Mouse (Mus musculus) ES-E14 (cell line): Measurements from ENCODE around the gene Ntmt1. TPM values are rescaled to one million over a fixed set of nuclear protein-coding genes. Genes with fewer than 3 reads are reported as not detected.

Source experiments
- DNase-seq: peaks from one replicate; pipeline ENCODE4 v3.0.0-alpha.2; 2013; ENCODE audit warnings: low read depth, low spot score
- H3K27ac ChIP-seq: 2 replicates; pipeline ENCODE4 v1.5.1; 2012; ENCODE audit warnings: low read depth, mild to moderate bottlenecking, low read length, moderate library complexity, mixed read lengths; ENCODE audit not compliant: poor library complexity, insufficient read depth, severe bottlenecking
- H3K36me3 ChIP-seq: 2 replicates; pipeline ENCODE4 v1.6.1; 2012; ENCODE audit warnings: mild to moderate bottlenecking, low read length, moderate library complexity, mixed read lengths; ENCODE audit not compliant: control insufficient read depth, poor library complexity, insufficient read depth, severe bottlenecking
- H3K4me1 ChIP-seq, 2 experiments: fragments of 150-350 bp in 1 of 2; sonication (generic) in 1 of 2; 2 replicates each; pipeline ENCODE4 v1.6.1; 2012; ENCODE audit warnings: low read length in 2 of 2, mild to moderate bottlenecking in 1 of 2, mixed read lengths in 1 of 2; ENCODE audit not compliant: control insufficient read depth in 2 of 2, insufficient read depth in 2 of 2, poor library complexity in 1 of 2
- H3K4me3 ChIP-seq, 2 experiments: fragments of 150-350 bp in 1 of 2; sonication (generic) in 1 of 2; 2 replicates each; pipeline ENCODE4 v1.5.1; 2012; ENCODE audit warnings: low read length in 2 of 2, low read depth in 1 of 2, mild to moderate bottlenecking in 1 of 2, mixed read lengths in 1 of 2; ENCODE audit not compliant: insufficient read depth in 1 of 2, poor library complexity in 1 of 2, severe bottlenecking in 1 of 2
- H3K9ac ChIP-seq: 2 replicates; pipeline ENCODE4 v1.6.1; 2012; ENCODE audit warnings: low read depth, mild to moderate bottlenecking, low read length, mixed read lengths; ENCODE audit not compliant: poor library complexity, insufficient read depth, severe bottlenecking
- H3K9me3 ChIP-seq: fragments of 150-350 bp; sonication (generic); 2 replicates; pipeline ENCODE4 v1.6.1; 2012; ENCODE audit warnings: low read depth, mild to moderate bottlenecking, low read length; ENCODE audit not compliant: control insufficient read depth, insufficient read depth
- CHD2 ChIP-seq: IDR thresholded peaks from 2 replicates; pipeline ENCODE4 v1.6.1; 2014; ENCODE audit warnings: mild to moderate bottlenecking, low read depth, low read length, inconsistent platforms
- HCFC1 ChIP-seq: IDR thresholded peaks from 2 replicates; pipeline ENCODE4 v1.6.1; 2012; ENCODE audit warnings: low read length, inconsistent platforms, borderline replicate concordance; ENCODE audit not compliant: insufficient read depth
- MAFK ChIP-seq: IDR thresholded peaks from 2 replicates; pipeline ENCODE4 v1.6.1; 2014; ENCODE audit warnings: mild to moderate bottlenecking, low read depth, low read length, inconsistent platforms; ENCODE audit not compliant: insufficient read depth
- ZC3H11A ChIP-seq: IDR thresholded peaks from 2 replicates; pipeline ENCODE4 v1.6.1; 2012; ENCODE audit warnings: low read depth, mild to moderate bottlenecking, inconsistent platforms, low read length, borderline replicate concordance
- ZNF384 ChIP-seq: IDR thresholded peaks from 2 replicates; pipeline ENCODE4 v1.6.1; 2012; ENCODE audit warnings: low read depth, low read length, inconsistent platforms
- in situ Hi-C, 2 experiments: fragments of 600-800 bp; cut with MboI; formaldehyde crosslinking; loops; one replicate each; pipeline ENCODE4 v1.15.1; 2025; ENCODE audit warnings: low sequenced_read_pairs in 2 of 2, inconsistent platforms in 1 of 2; ENCODE audit not compliant: unreplicated experiment in 2 of 2
- total RNA-seq: library from RNA; depleted of rRNA; stranded (reverse); fragments of 300-350 nt; gene quantifications from 2 replicates; pipeline ENCODE4 v1.2.3, GENCODE M21; 2012

Gene Ntmt1
- total RNA-seq, 1 experiment, result 47.3 TPM

DNA sequence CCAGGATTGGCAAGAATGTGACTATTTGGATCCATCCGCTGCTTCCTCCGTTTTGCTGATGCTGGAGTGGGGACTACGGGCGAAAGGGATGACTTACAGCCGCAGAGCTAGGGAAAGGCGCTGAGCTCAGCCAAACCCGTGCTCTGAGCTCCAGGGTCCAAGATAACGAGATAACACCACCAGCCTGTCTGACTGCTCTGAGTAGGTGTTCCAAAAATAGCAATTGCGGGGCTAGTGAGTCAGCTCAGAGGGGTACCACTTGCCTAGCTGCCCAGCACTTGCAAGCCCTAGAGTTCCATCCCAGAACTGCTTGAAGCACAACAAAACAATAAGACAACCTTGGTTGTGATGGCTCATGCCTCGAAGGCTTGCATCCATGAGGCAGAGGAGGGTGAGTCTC, 35.0 kb downstream of the Ntmt1 start:
- Histone ChIP-seq H3K4me3 (no peak overlapping the region), H3K36me3 (no peaks in the 10 kb centered on the region), H3K9ac (no peak overlapping the region), H3K4me1 (peaks cover 2 to 3% of the 10 kb centered on the region in 2 experiments; a peak in 1 of 4 replicates), H3K27ac (no peak overlapping the region; the same call in 1 of the 2 replicates), H3K9me3 (no peaks in the 10 kb centered on the region)
- no peak for TF ChIP-seq CHD2
- TF ChIP-seq HCFC1, result no peak
- in situ Hi-C loops, result no loop called here
- DNase-seq, result no peak

DNA sequence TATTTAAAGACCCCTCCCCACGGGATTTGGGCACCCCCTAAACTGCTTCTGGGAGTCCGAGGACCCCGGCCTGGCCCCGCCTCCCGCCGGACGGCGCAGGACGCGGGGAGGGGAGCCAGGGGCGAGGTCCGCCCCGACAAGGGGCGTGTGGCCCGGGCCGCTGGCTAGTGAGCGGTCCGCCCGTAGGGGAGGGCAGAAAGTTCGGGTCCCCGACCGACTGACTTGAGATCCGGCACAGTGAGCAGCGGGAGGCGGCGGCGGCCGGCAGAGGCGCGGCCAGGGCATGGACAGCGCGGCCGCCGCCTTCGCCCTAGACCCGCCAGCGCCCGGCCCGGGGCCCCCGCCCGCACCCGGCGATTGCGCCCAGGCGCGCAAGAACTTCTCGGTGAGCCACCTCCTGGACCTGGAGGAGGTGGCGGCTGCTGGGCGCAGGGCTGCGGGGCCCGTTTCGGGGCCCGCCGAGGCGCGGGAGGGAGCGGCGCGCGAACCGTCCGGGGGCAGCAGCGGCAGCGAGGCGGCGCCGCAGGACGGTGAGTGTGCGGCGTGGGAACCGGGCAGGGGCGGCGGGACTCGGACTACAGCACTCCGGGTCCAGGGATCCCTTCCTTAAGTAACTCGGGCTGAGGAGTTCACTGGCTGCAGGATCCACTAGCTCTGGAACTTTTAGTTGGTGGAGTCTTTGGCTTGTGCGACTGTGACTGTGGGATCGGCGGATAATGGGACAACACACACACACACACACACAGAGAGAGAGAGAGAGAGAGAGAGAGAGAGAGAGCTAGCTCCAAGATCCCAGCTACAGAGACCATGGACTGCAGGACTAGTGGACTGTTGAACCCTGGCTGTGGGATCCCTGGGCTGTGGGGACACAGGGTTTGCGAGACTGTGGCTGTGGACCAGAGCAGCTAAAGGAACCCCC, 37.8 kb downstream of the Ntmt1 start:
- Histone ChIP-seq H3K9ac (peak overlapping the region; percentile 63), H3K27ac (no peak overlapping the region), H3K9me3 (no peaks in the 10 kb centered on the region), H3K4me1 (peaks cover 2 to 3% of the 10 kb centered on the region in 2 experiments; a peak in 1 of 4 replicates), H3K36me3 (no peaks in the 10 kb centered on the region), H3K4me3 (peak overlapping the region; percentile 65 to 77)
- in situ Hi-C loops, result no loop called here
- DNase-seq, result no peak
- TF ChIP-seq ZC3H11A (no peak), MAFK (no peak), ZNF384 (no peak), HCFC1 (no peak), CHD2 (no peak)

DNA sequence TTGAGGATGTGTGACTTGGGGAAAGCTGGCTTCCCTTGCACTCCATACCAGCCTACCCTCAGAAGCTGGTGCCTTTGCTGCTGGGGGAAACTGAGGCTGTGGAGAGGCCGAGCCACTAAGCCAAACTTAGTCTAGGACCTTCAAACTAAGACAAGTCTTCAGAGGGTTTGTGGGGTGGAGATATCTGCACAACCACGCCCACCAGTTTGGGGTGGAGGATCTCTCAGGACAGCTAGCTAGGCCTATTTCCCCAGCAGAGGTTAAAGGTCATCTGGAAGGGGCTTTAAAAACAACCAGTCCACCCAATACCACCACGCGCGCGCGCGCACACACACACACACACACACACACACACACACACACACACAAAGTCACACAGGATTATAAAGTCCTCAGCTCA, 38.6 kb downstream of the Ntmt1 start:
- Histone ChIP-seq H3K4me3 (no peak overlapping the region), H3K27ac (no peak overlapping the region), H3K9ac (no peak overlapping the region), H3K36me3 (no peaks in the 10 kb centered on the region), H3K4me1 (peaks cover 2 to 6% of the 10 kb centered on the region in 2 experiments; a peak in 1 of 4 replicates), H3K9me3 (no peaks in the 10 kb centered on the region)
- in situ Hi-C loops, result no loop called here
- DNase-seq, result no peak
- no peak for TF ChIP-seq ZNF384
- TF ChIP-seq CHD2, result no peak
- no peak for TF ChIP-seq ZC3H11A
- no peak for TF ChIP-seq MAFK
- TF ChIP-seq HCFC1, result no peak

DNA sequence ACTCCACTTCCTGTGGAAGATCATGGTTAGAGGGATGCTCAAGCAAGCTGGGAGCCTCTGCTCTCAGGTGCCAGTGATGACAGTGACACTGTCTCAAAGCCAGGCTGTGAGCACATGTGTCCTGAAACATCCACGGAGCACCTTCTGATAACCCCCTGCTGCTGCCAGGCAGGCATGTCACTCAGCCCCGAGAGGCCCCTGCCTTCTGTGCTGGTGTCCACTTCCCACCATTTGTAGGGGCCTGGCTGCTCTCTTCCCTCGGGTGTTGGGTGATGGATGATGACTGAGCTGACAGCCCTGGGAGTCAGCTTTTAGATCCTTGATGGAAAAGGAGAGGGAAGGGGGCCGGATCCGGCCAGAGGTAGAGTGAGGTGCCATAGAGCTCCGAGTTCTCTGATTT, 39.1 kb downstream of the Ntmt1 start:
- no peak overlapping the region for H3K27ac ChIP-seq
- no peak for DNase-seq
- in situ Hi-C loops, result no loop called here

More for the DNA sequence above, 39.1 kb downstream of the Ntmt1 start:
- Histone ChIP-seq H3K9me3 (no peaks in the 10 kb centered on the region), H3K4me3 (no peak overlapping the region), H3K4me1 (peaks cover 2 to 7% of the 10 kb centered on the region in 2 experiments; a peak in 1 of 4 replicates), H3K9ac (no peak overlapping the region), H3K36me3 (no peaks in the 10 kb centered on the region)
- TF ChIP-seq HCFC1 (no peak), ZNF384 (no peak), MAFK (no peak), CHD2 (no peak), ZC3H11A (no peak)
